Mouse (Mus musculus): ENCODE results near the gene Shb. TPM values are rescaled to one million over a fixed set of nuclear protein-coding genes. Genes with fewer than 3 reads are reported as not detected.
A peak's percentile ranks its signal among the peaks of the same experiment; 100 is the strongest.

Shb gene
- polyA plus RNA-seq, 1 experiment from 2014 or later = 3.5 TPM

GRCm38 (mm10) chr4:45483271-45484245 lies 48.7 kb downstream of the Shb start:
- H3K4me2 ChIP-seq (ENCODE audit: low read length) = no peak overlapping the region
- H3K4me1 ChIP-seq (ENCODE audit: control insufficient read depth, insufficient read depth, low read length) = peaks cover 3% of the 10 kb centered on the region
- no peak overlapping the region for H3K4me3 ChIP-seq (ENCODE audit: low read depth, low read length)
- ATAC-seq = no peak
- H3K9me3 ChIP-seq (replicated peaks; ENCODE audit: control insufficient read depth, low read length, poor library complexity, severe bottlenecking) = no peaks in the 10 kb centered on the region
- 71% methylated on average over 8 of the region's 8 CpGs for WGBS
- H3K9ac ChIP-seq (ENCODE audit: low read depth, low read length) = no peak overlapping the region
- H3K27ac ChIP-seq (ENCODE audit: low read length) = no peak overlapping the region
- no peaks in the 10 kb centered on the region for H3K27me3 ChIP-seq (ENCODE audit: control insufficient read depth, insufficient read depth, low read depth, low read length)
- no peaks in the 10 kb centered on the region for H3K36me3 ChIP-seq (ENCODE audit: control insufficient read depth, insufficient read depth, low read length)

- Histone ChIP-seq H3K27ac (ENCODE audit: low read length) (no peak overlapping the region), H3K27me3 (ENCODE audit: control insufficient read depth, insufficient read depth, low read depth, low read length) (no peaks in the 10 kb centered on the region), H3K36me3 (ENCODE audit: control insufficient read depth, insufficient read depth, low read length) (no peaks in the 10 kb centered on the region), H3K4me2 (ENCODE audit: low read length) (no peak overlapping the region), H3K4me1 (ENCODE audit: control insufficient read depth, insufficient read depth, low read length) (peaks cover 8% of the 10 kb centered on the region), H3K9ac (ENCODE audit: low read depth, low read length) (no peak overlapping the region), H3K9me3 (replicated peaks; ENCODE audit: control insufficient read depth, low read length, poor library complexity, severe bottlenecking) (no peaks in the 10 kb centered on the region), H3K4me3 (ENCODE audit: low read depth, low read length) (no peak overlapping the region)
- no peak for ATAC-seq
- 88% methylated on average over 13 of the region's 13 CpGs for WGBS
Observed at GRCm38 (mm10) chr4:45482271-45482670, 50.0 kb downstream of the Shb start.

- Histone ChIP-seq H3K9ac (ENCODE audit: low read depth, low read length) (no peak overlapping the region), H3K9me3 (replicated peaks; ENCODE audit: control insufficient read depth, low read length, poor library complexity, severe bottlenecking) (no peaks in the 10 kb centered on the region), H3K36me3 (ENCODE audit: control insufficient read depth, insufficient read depth, low read length) (no peaks in the 10 kb centered on the region), H3K4me3 (ENCODE audit: low read depth, low read length) (no peak overlapping the region), H3K27me3 (ENCODE audit: control insufficient read depth, insufficient read depth, low read depth, low read length) (no peaks in the 10 kb centered on the region), H3K4me1 (ENCODE audit: control insufficient read depth, insufficient read depth, low read length) (peaks cover 8% of the 10 kb centered on the region), H3K27ac (ENCODE audit: low read length) (no peak overlapping the region), H3K4me2 (ENCODE audit: low read length) (no peak overlapping the region)
- no peak for ATAC-seq
- 86% methylated on average over 5 of the region's 5 CpGs for WGBS
Observed at GRCm38 (mm10) chr4:45481431-45481830, 50.8 kb downstream of the Shb start.

GRCm38 (mm10) chr4:45480595-45480994 lies 51.7 kb downstream of the Shb start:
- Histone ChIP-seq H3K4me2 (ENCODE audit: low read length) (no peak overlapping the region), H3K9ac (ENCODE audit: low read depth, low read length) (no peak overlapping the region), H3K4me1 (ENCODE audit: control insufficient read depth, insufficient read depth, low read length) (peaks cover 8% of the 10 kb centered on the region), H3K9me3 (replicated peaks; ENCODE audit: control insufficient read depth, low read length, poor library complexity, severe bottlenecking) (no peaks in the 10 kb centered on the region), H3K27me3 (ENCODE audit: control insufficient read depth, insufficient read depth, low read depth, low read length) (no peaks in the 10 kb centered on the region), H3K36me3 (ENCODE audit: control insufficient read depth, insufficient read depth, low read length) (no peaks in the 10 kb centered on the region), H3K27ac (ENCODE audit: low read length) (no peak overlapping the region), H3K4me3 (ENCODE audit: low read depth, low read length) (no peak overlapping the region)
- no peak for ATAC-seq
- 71% methylated on average over 3 of the region's 3 CpGs for whole genome bisulfite sequencing

- no peak for ATAC-seq
- H3K27me3 ChIP-seq (ENCODE audit: control insufficient read depth, insufficient read depth, low read depth, low read length) = no peaks in the 10 kb centered on the region
- no peaks in the 10 kb centered on the region for H3K36me3 ChIP-seq (ENCODE audit: control insufficient read depth, insufficient read depth, low read length)
- H3K27ac ChIP-seq (ENCODE audit: low read length) = no peak overlapping the region
- peaks cover 8% of the 10 kb centered on the region for H3K4me1 ChIP-seq (ENCODE audit: control insufficient read depth, insufficient read depth, low read length)
- no peak overlapping the region for H3K4me3 ChIP-seq (ENCODE audit: low read depth, low read length)
- H3K4me2 ChIP-seq (ENCODE audit: low read length) = no peak overlapping the region
- H3K9me3 ChIP-seq (replicated peaks; ENCODE audit: control insufficient read depth, low read length, poor library complexity, severe bottlenecking) = no peaks in the 10 kb centered on the region
- H3K9ac ChIP-seq (ENCODE audit: low read depth, low read length) = no peak overlapping the region
- 72% methylated on average over 10 of the region's 10 CpGs for WGBS
Observed at GRCm38 (mm10) chr4:45479433-45479832, 52.8 kb downstream of the Shb start.

GRCm38 (mm10) chr4:45478178-45478577 lies 54.1 kb downstream of the Shb start:
- 32% methylated on average over 7 of the region's 7 CpGs for WGBS
- peak; percentile 41 for ATAC-seq
- Histone ChIP-seq H3K36me3 (ENCODE audit: control insufficient read depth, insufficient read depth, low read length) (no peaks in the 10 kb centered on the region), H3K9ac (ENCODE audit: low read depth, low read length) (no peak overlapping the region), H3K9me3 (replicated peaks; ENCODE audit: control insufficient read depth, low read length, poor library complexity, severe bottlenecking) (no peaks in the 10 kb centered on the region), H3K27me3 (ENCODE audit: control insufficient read depth, insufficient read depth, low read depth, low read length) (no peaks in the 10 kb centered on the region), H3K4me3 (ENCODE audit: low read depth, low read length) (no peak overlapping the region), H3K27ac (ENCODE audit: low read length) (no peak overlapping the region), H3K4me2 (ENCODE audit: low read length) (no peak overlapping the region), H3K4me1 (ENCODE audit: control insufficient read depth, insufficient read depth, low read length) (peaks cover 12% of the 10 kb centered on the region)

GRCm38 (mm10) chr4:45477047-45477446 lies 55.2 kb downstream of the Shb start:
- H3K27me3 ChIP-seq (ENCODE audit: control insufficient read depth, insufficient read depth, low read depth, low read length) = no peaks in the 10 kb centered on the region
- H3K36me3 ChIP-seq (ENCODE audit: control insufficient read depth, insufficient read depth, low read length) = no peaks in the 10 kb centered on the region
- no peak overlapping the region for H3K4me2 ChIP-seq (ENCODE audit: low read length)
- H3K9ac ChIP-seq (ENCODE audit: low read depth, low read length) = no peak overlapping the region
- 79% methylated on average over 3 of the region's 3 CpGs for WGBS
- no peaks in the 10 kb centered on the region for H3K9me3 ChIP-seq (replicated peaks; ENCODE audit: control insufficient read depth, low read length, poor library complexity, severe bottlenecking)
- no peak overlapping the region for H3K4me3 ChIP-seq (ENCODE audit: low read depth, low read length)
- no peak for ATAC-seq
- peaks cover 23% of the 10 kb centered on the region for H3K4me1 ChIP-seq (ENCODE audit: control insufficient read depth, insufficient read depth, low read length)
- no peak overlapping the region for H3K27ac ChIP-seq (ENCODE audit: low read length)

- H3K27me3 ChIP-seq (ENCODE audit: control insufficient read depth, insufficient read depth, low read depth, low read length) = no peaks in the 10 kb centered on the region
- 89% methylated on average over 5 of the region's 5 CpGs for WGBS
- H3K27ac ChIP-seq (ENCODE audit: low read length) = no peak overlapping the region
- H3K9ac ChIP-seq (ENCODE audit: low read depth, low read length) = no peak overlapping the region
- no peak overlapping the region for H3K4me3 ChIP-seq (ENCODE audit: low read depth, low read length)
- no peak overlapping the region for H3K4me2 ChIP-seq (ENCODE audit: low read length)
- no peaks in the 10 kb centered on the region for H3K36me3 ChIP-seq (ENCODE audit: control insufficient read depth, insufficient read depth, low read length)
- no peaks in the 10 kb centered on the region; the same call in 1 of the 2 replicates for H3K9me3 ChIP-seq (replicated peaks; ENCODE audit: control insufficient read depth, low read length, poor library complexity, severe bottlenecking)
- no peak for ATAC-seq
- H3K4me1 ChIP-seq (ENCODE audit: control insufficient read depth, insufficient read depth, low read length) = peaks cover 23% of the 10 kb centered on the region
Observed at GRCm38 (mm10) chr4:45474832-45475231, 57.4 kb downstream of the Shb start.

- Histone ChIP-seq H3K36me3 (ENCODE audit: control insufficient read depth, insufficient read depth, low read length) (no peaks in the 10 kb centered on the region), H3K9me3 (replicated peaks; ENCODE audit: control insufficient read depth, low read length, poor library complexity, severe bottlenecking) (no peaks in the 10 kb centered on the region; the same call in 1 of the 2 replicates), H3K4me3 (ENCODE audit: low read depth, low read length) (no peak overlapping the region), H3K27me3 (ENCODE audit: control insufficient read depth, insufficient read depth, low read depth, low read length) (no peaks in the 10 kb centered on the region), H3K4me2 (ENCODE audit: low read length) (no peak overlapping the region), H3K4me1 (ENCODE audit: control insufficient read depth, insufficient read depth, low read length) (peaks cover 23% of the 10 kb centered on the region), H3K9ac (ENCODE audit: low read depth, low read length) (no peak overlapping the region), H3K27ac (ENCODE audit: low read length) (no peak overlapping the region)
- no peak for ATAC-seq
- WGBS = 94% methylated on average over 4 of the region's 4 CpGs
Observed at GRCm38 (mm10) chr4:45474131-45474530, 58.1 kb downstream of the Shb start.
